In genomic region chr6:51271128-51271480, GRCm38 (mm10) we compare ENCODE assay signal across 7 mouse cellular contexts.
DNase-seq lines count a peak whose midpoint lies in the region; ATAC-seq and TF ChIP-seq lines count a peak whose summit lies in the region.

No protein-coding gene starts in this region.

- H3K4me2 ChIP-seq in forebrain, embryonic 12.5 days = peak overlapping the region; percentile 98
- H3K4me2 ChIP-seq in limb, embryonic 14.5 days (replicated peaks; ENCODE audit: low read depth, low read length, severe bottlenecking) = peak overlapping the region; percentile 80
- peak overlapping the region; percentile 91 for H3K4me2 ChIP-seq in stomach, embryonic 16.5 days (ENCODE audit: low read depth, low read length)

- peaks cover 7% of the 10 kb centered on the region for H3K9me3 ChIP-seq in megakaryocyte, embryonic 14.5 days
- no peaks in the 10 kb centered on the region for H3K9me3 ChIP-seq in forebrain, embryonic 12.5 days
- H3K9me3 ChIP-seq in limb, embryonic 14.5 days (ENCODE audit: control insufficient read depth, low read length) = no peaks in the 10 kb centered on the region
- H3K9me3 ChIP-seq in stomach, embryonic 16.5 days (replicated peaks; ENCODE audit: control insufficient read depth, low read length) = no peaks in the 10 kb centered on the region

- H3K36me3 ChIP-seq in megakaryocyte, embryonic 14.5 days (replicated peaks; ENCODE audit: low read length) = no peaks in the 10 kb centered on the region
- H3K36me3 ChIP-seq in forebrain, embryonic 12.5 days (replicated peaks) = no peaks in the 10 kb centered on the region
- H3K36me3 ChIP-seq in limb, embryonic 14.5 days (ENCODE audit: control insufficient read depth, insufficient read depth, low read length) = no peaks in the 10 kb centered on the region
- H3K36me3 ChIP-seq in stomach, embryonic 16.5 days (ENCODE audit: control insufficient read depth, insufficient read depth, low read length) = no peaks in the 10 kb centered on the region

- peaks cover 20% of the 10 kb centered on the region for H3K4me1 ChIP-seq in megakaryocyte, embryonic 14.5 days
- peaks cover 18% of the 10 kb centered on the region for H3K4me1 ChIP-seq in forebrain, embryonic 12.5 days
- peaks cover 14% of the 10 kb centered on the region for H3K4me1 ChIP-seq in limb, embryonic 14.5 days (ENCODE audit: control insufficient read depth, insufficient read depth, low read length)
- peaks cover 5% of the 10 kb centered on the region; the same call in 1 of the 2 replicates for H3K4me1 ChIP-seq in stomach, embryonic 16.5 days (ENCODE audit: control insufficient read depth, insufficient read depth, low read length)

- DNase-seq in limb, embryonic 14.5 days (ENCODE audit: low spot score) = no peak
- no peak for DNase-seq in right cerebral cortex, postnatal 4 days
- DNase-seq in urinary bladder, postnatal 25 days (ENCODE audit: low spot score) = no peak

- ATAC-seq in megakaryocyte, adult 5-6 weeks (ENCODE audit: poor library complexity, severe bottlenecking) = no peak
- no peak; the same call in 1 of the 2 replicates for ATAC-seq in forebrain, embryonic 12.5 days (ENCODE audit: low FRiP score)
- ATAC-seq in limb, embryonic 14.5 days (ENCODE audit: low FRiP score, low read depth) = no peak; the same call in 1 of the 2 replicates
- peak; percentile 88; the same call in 1 of the 2 replicates for ATAC-seq in stomach, embryonic 16.5 days (ENCODE audit: insufficient read depth, low FRiP score)

- peaks cover 65% of the 10 kb centered on the region for H3K27me3 ChIP-seq in megakaryocyte, embryonic 14.5 days (replicated peaks)
- peaks cover 26% of the 10 kb centered on the region for H3K27me3 ChIP-seq in forebrain, embryonic 12.5 days
- no peaks in the 10 kb centered on the region for H3K27me3 ChIP-seq in limb, embryonic 14.5 days (ENCODE audit: control insufficient read depth, insufficient read depth, low read length)
- no peaks in the 10 kb centered on the region for H3K27me3 ChIP-seq in stomach, embryonic 16.5 days (ENCODE audit: control insufficient read depth, insufficient read depth, low read length)

- H3K4me3 ChIP-seq in megakaryocyte, embryonic 14.5 days (replicated peaks) = peak overlapping the region; percentile 93
- peak overlapping the region; percentile 61 for H3K4me3 ChIP-seq in forebrain, embryonic 12.5 days (replicated peaks)
- peak overlapping the region; percentile 88 for H3K4me3 ChIP-seq in limb, embryonic 14.5 days (replicated peaks; ENCODE audit: low read length)
- peak overlapping the region; percentile 82 for H3K4me3 ChIP-seq in stomach, embryonic 16.5 days (replicated peaks; ENCODE audit: low read length)

- under 1% methylated on average over 17 of the region's 17 CpGs for WGBS in forebrain, embryonic 12.5 days
- WGBS in limb, embryonic 14.5 days = 1% methylated on average over 17 of the region's 17 CpGs
- WGBS in stomach, embryonic 16.5 days = 3% methylated on average over 17 of the region's 17 CpGs

- no peak for TF ChIP-seq POLR2A in limb, embryonic 14.5 days (IDR thresholded peaks at IDR 0.05; ENCODE audit: borderline replicate concordance, extremely low read depth, insufficient read depth, insufficient read length)

- H3K9ac ChIP-seq in forebrain, embryonic 12.5 days = no peak overlapping the region
- peak overlapping the region; percentile 93 for H3K9ac ChIP-seq in limb, embryonic 14.5 days (ENCODE audit: low read depth, low read length, severe bottlenecking)
- peak overlapping the region; percentile 93 for H3K9ac ChIP-seq in stomach, embryonic 16.5 days (ENCODE audit: low read length)

- no peak overlapping the region for H3K27ac ChIP-seq in forebrain, embryonic 12.5 days
- H3K27ac ChIP-seq in limb, embryonic 14.5 days (replicated peaks; ENCODE audit: low read depth, low read length) = peak overlapping the region; percentile 92; the same call in 1 of the 2 replicates
- H3K27ac ChIP-seq in stomach, embryonic 16.5 days (ENCODE audit: low read length) = peak overlapping the region; percentile 75
